Mouse (Mus musculus) midbrain, embryonic 11.5 days (tissue): ENCODE measurements around the gene Scfd2. TPM values are rescaled to one million over a fixed set of nuclear protein-coding genes. Genes with fewer than 3 reads are reported as not detected.
A peak's percentile ranks its signal among the peaks of the same experiment; 100 is the strongest.

Experiments
- ATAC-seq: fragments of 200-750 bp; cut with Nextera tagmentation; 2 replicates; pipeline ENCODE4 v1.8.0; 2017; ENCODE audit warnings: moderate TSS enrichment, moderate library complexity; ENCODE audit not compliant: low FRiP score
- DNase-seq: peaks from one replicate; pipeline ENCODE4 v3.0.0; 2015; ENCODE audit warnings: low spot score; ENCODE audit errors: missing footprints
- H3K27ac ChIP-seq: fragments of 300-500 bp; sonication (generic); 2 replicates; pipeline ENCODE4 v1.5.1; 2014; ENCODE audit warnings: low read depth, low read length
- H3K27me3 ChIP-seq: fragments of 300-500 bp; sonication (generic); 2 replicates; pipeline ENCODE4 v1.6.1; 2014; ENCODE audit warnings: mild to moderate bottlenecking, low read length, moderate library complexity, mixed read lengths; ENCODE audit not compliant: control insufficient read depth, insufficient read depth
- H3K36me3 ChIP-seq: fragments of 300-500 bp; sonication (generic); 2 replicates; pipeline ENCODE4 v1.6.1; 2014; ENCODE audit warnings: mild to moderate bottlenecking, low read length, moderate library complexity, mixed read lengths; ENCODE audit not compliant: control insufficient read depth, insufficient read depth
- H3K4me1 ChIP-seq: fragments of 300-500 bp; sonication (generic); 2 replicates; pipeline ENCODE4 v1.6.1; 2014; ENCODE audit warnings: low read length; ENCODE audit not compliant: control insufficient read depth, insufficient read depth
- H3K4me2 ChIP-seq: fragments of 300-500 bp; sonication (generic); 2 replicates; pipeline ENCODE4 v1.6.1; 2014; ENCODE audit warnings: mild to moderate bottlenecking, moderate library complexity
- H3K4me3 ChIP-seq: fragments of 300-500 bp; sonication (generic); 2 replicates; pipeline ENCODE4 v1.5.1; 2014; ENCODE audit warnings: low read depth, low read length
- H3K9ac ChIP-seq: fragments of 300-500 bp; sonication (generic); 2 replicates; pipeline ENCODE4 v1.6.1; 2014; ENCODE audit warnings: low read length
- H3K9me3 ChIP-seq: fragments of 300-500 bp; sonication (generic); 2 replicates; pipeline ENCODE4 v1.6.1; 2016; ENCODE audit warnings: low read length; ENCODE audit not compliant: control insufficient read depth
- WGBS: fragments of 180-500 bp; shearing (Covaris S2); extraction: QIAGEN DNeasy Blood & Tissue Kit; methylation state at CpG from one replicate; pipeline ENCODE4 v1.1.7; 2014; 5-methylcytosine and 5-hydroxymethylcytosine counted together
- polyA plus RNA-seq: library from polyadenylated mRNA; unstranded; fragments of >200 nt; fragmentation: Nextera tagmentation; extraction: Ambion mirVana; gene quantifications from 2 replicates; pipeline ENCODE4 v1.2.1, GENCODE M21; 2014

The Scfd2 gene
- polyA plus RNA-seq, 1 experiment from 2014 or later: 15.5 TPM

DNA sequence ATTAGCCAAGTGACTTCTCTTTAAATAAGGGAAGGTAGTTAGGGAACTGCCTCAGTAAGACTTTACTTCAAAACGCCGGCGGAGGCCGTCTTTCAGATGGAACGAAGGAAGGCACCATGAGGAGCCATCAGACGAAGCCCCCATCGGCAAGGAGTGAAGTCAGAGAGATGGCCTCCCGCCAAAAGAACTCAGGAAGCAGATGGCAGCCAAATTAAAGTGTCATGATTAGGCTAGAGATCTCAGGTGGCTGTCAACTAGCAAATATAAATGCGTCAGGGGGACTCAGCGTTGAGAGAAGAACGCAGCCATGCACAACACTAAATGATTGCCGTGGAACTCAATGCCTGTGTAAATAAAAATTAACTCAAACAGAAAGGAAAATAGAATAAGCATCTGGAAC is 194.8 kb downstream of the Scfd2 start:
- H3K27ac ChIP-seq: no peak overlapping the region
- no peak overlapping the region for H3K4me2 ChIP-seq
- H3K27me3 ChIP-seq: no peaks in the 10 kb centered on the region
- 90% methylated on average over 12 of the region's 12 CpGs for WGBS
- peak; percentile 62 for DNase-seq
- no peaks in the 10 kb centered on the region for H3K36me3 ChIP-seq
- H3K9me3 ChIP-seq: no peaks in the 10 kb centered on the region
- no peak overlapping the region for H3K4me3 ChIP-seq
- no peak for ATAC-seq
- no peak overlapping the region for H3K9ac ChIP-seq
- no peaks in the 10 kb centered on the region for H3K4me1 ChIP-seq

GRCm38 (mm10) chr5:74333258-74333657 is 198.3 kb downstream of the Scfd2 start:
- 65% methylated on average over 3 of the region's 3 CpGs for WGBS
- H3K4me2 ChIP-seq: no peak overlapping the region
- no peak overlapping the region for H3K27ac ChIP-seq
- H3K36me3 ChIP-seq: no peaks in the 10 kb centered on the region
- no peak overlapping the region for H3K9ac ChIP-seq
- no peaks in the 10 kb centered on the region for H3K27me3 ChIP-seq
- DNase-seq: peak; percentile 73
- H3K4me1 ChIP-seq: 0 out of 2 replicates have a peak, but pooled peaks cover 2% of the 10 kb centered on the region
- H3K4me3 ChIP-seq: no peak overlapping the region
- ATAC-seq: no peak
- no peaks in the 10 kb centered on the region for H3K9me3 ChIP-seq

DNA sequence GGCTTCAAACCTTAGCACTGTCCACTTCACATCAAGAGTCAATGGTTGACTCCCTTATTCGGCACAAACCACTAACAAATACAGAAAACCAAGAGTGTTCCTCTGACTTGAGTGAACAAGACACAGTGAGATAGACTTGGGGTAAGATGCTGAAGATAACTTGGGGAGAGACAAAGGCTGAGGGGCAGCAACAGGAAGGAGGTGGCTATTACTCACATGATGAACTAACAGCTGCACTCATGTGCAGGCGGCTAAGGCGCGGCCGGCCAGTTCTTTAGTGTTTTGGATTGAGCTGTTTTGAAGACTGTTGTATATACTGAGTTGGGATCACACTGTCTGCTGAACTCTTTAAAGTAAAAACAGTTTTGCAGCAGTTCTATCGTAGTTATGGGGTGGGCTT is 205.3 kb downstream of the Scfd2 start:
- ATAC-seq: no peak
- H3K9ac ChIP-seq: no peak overlapping the region
- no peak overlapping the region for H3K4me2 ChIP-seq
- no peak for DNase-seq
- H3K4me3 ChIP-seq: no peak overlapping the region
- H3K36me3 ChIP-seq: no peaks in the 10 kb centered on the region
- no peaks in the 10 kb centered on the region for H3K9me3 ChIP-seq
- H3K4me1 ChIP-seq: 0 out of 2 replicates have a peak, but pooled peaks cover 2% of the 10 kb centered on the region
- no peak overlapping the region for H3K27ac ChIP-seq
- H3K27me3 ChIP-seq: no peaks in the 10 kb centered on the region
- WGBS: 90% methylated on average over 6 of the region's 6 CpGs

DNA sequence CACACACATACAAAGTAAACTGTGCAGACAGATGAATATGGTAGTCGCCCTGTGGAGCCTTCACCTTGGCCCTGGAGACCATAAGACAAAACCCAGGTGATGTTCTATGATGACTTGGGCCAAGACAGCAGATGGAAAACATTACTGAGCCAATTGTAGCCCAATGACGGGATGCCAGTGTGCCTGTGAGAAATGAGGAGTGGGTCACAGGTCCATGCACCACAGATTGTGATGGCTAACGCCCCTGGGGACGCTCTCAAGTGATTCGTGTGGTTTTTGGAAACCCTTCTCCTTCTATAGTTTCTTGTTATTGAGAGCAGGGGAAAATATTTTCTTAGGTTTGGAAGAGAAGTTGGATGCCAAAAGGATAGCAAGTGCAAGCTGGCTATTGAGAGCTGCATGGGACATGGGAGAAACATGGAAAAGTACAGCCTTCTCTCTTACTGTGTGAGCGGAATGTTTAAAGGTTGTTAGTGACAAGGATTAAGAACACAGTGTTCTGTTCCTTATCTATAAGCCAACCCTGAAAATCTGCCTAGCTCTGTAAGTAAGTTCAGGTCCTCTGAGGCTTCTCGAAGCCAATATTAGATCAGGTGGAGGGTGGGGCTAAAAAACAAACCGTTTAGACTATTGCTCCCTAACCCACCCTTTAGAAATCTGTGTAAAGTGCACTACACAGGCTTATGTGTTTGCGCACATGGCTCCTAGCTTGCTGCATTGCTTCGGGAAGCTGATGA is 210.4 kb downstream of the Scfd2 start:
- Histone ChIP-seq H3K9me3 (no peaks in the 10 kb centered on the region), H3K27ac (no peak overlapping the region), H3K27me3 (no peaks in the 10 kb centered on the region), H3K4me3 (no peak overlapping the region), H3K4me2 (no peak overlapping the region), H3K36me3 (no peaks in the 10 kb centered on the region), H3K4me1 (no peaks in the 10 kb centered on the region), H3K9ac (no peak overlapping the region)
- 89% methylated on average over 10 of the region's 10 CpGs for WGBS
- ATAC-seq: no peak
- no peak for DNase-seq

GRCm38 (mm10) chr5:74319551-74319950 is 212.0 kb downstream of the Scfd2 start:
- Histone ChIP-seq H3K36me3 (no peaks in the 10 kb centered on the region), H3K27me3 (no peaks in the 10 kb centered on the region), H3K4me2 (no peak overlapping the region), H3K9ac (no peak overlapping the region), H3K4me3 (no peak overlapping the region), H3K4me1 (no peaks in the 10 kb centered on the region), H3K27ac (no peak overlapping the region), H3K9me3 (no peaks in the 10 kb centered on the region)
- no peak for DNase-seq
- 80% methylated on average over 2 of the region's 2 CpGs for WGBS
- no peak for ATAC-seq

- peaks cover 2% of the 10 kb centered on the region; the same call in 1 of the 2 replicates for H3K27me3 ChIP-seq
- no peak overlapping the region for H3K4me2 ChIP-seq
- H3K4me3 ChIP-seq: no peak overlapping the region
- H3K9ac ChIP-seq: no peak overlapping the region
- H3K27ac ChIP-seq: no peak overlapping the region
- no peaks in the 10 kb centered on the region for H3K36me3 ChIP-seq
- DNase-seq (no peak), ATAC-seq (no peak)
- H3K9me3 ChIP-seq: no peaks in the 10 kb centered on the region
- 92% methylated on average over 3 of the region's 3 CpGs for WGBS
- no peaks in the 10 kb centered on the region; the same call in 1 of the 2 replicates for H3K4me1 ChIP-seq
Measured at GRCm38 (mm10) chr5:74317174-74317573, 214.4 kb downstream of the Scfd2 start.

GRCm38 (mm10) chr5:74316333-74316945 is 215.1 kb downstream of the Scfd2 start:
- Histone ChIP-seq H3K9me3 (no peaks in the 10 kb centered on the region), H3K27me3 (peaks cover 2% of the 10 kb centered on the region; the same call in 1 of the 2 replicates), H3K9ac (no peak overlapping the region), H3K4me2 (no peak overlapping the region), H3K4me1 (peaks cover 4% of the 10 kb centered on the region), H3K4me3 (no peak overlapping the region), H3K27ac (no peak overlapping the region), H3K36me3 (no peaks in the 10 kb centered on the region)
- DNase-seq: no peak
- ATAC-seq: no peak
- WGBS: 92% methylated on average over 11 of the region's 11 CpGs

GRCm38 (mm10) chr5:74315471-74316245 is 215.9 kb downstream of the Scfd2 start:
- no peak overlapping the region for H3K9ac ChIP-seq
- H3K4me1 ChIP-seq: peaks cover 4% of the 10 kb centered on the region
- no peak for DNase-seq
- no peaks in the 10 kb centered on the region for H3K9me3 ChIP-seq
- peaks cover 2% of the 10 kb centered on the region; the same call in 1 of the 2 replicates for H3K27me3 ChIP-seq
- no peak overlapping the region for H3K27ac ChIP-seq
- no peaks in the 10 kb centered on the region for H3K36me3 ChIP-seq
- H3K4me3 ChIP-seq: no peak overlapping the region
- H3K4me2 ChIP-seq: no peak overlapping the region
- 72% methylated on average over 12 of the region's 12 CpGs for WGBS
- no peak for ATAC-seq

GRCm38 (mm10) chr5:74314501-74314900 is 217.1 kb downstream of the Scfd2 start:
- 57% methylated on average over 6 of the region's 6 CpGs for WGBS
- no peak for DNase-seq
- H3K4me1 ChIP-seq: peaks cover 4% of the 10 kb centered on the region
- no peak overlapping the region for H3K27ac ChIP-seq
- no peaks in the 10 kb centered on the region for H3K9me3 ChIP-seq
- H3K9ac ChIP-seq: no peak overlapping the region
- no peak for ATAC-seq
- H3K36me3 ChIP-seq: no peaks in the 10 kb centered on the region
- H3K4me2 ChIP-seq: no peak overlapping the region
- peaks cover 2% of the 10 kb centered on the region; the same call in 1 of the 2 replicates for H3K27me3 ChIP-seq
- H3K4me3 ChIP-seq: no peak overlapping the region
